Mouse (Mus musculus) cortical plate, adult 2 months (tissue): ENCODE results near the gene Pdzrn4. TPM values are rescaled to one million over a fixed set of nuclear protein-coding genes. Genes with fewer than 3 reads are reported as not detected.

Experiments
- H3K27ac ChIP-seq: fragments of 200-500 bp; 2 replicates; pipeline ENCODE4 v1.5.1; 2012; ENCODE audit warnings: low read length, control low read depth, inconsistent platforms; ENCODE audit not compliant: insufficient read depth
- H3K4me1 ChIP-seq: fragments of 200-500 bp; 2 replicates; pipeline ENCODE4 v1.6.1; 2011; ENCODE audit warnings: low read length; ENCODE audit not compliant: control insufficient read depth, insufficient read depth
- H3K4me3 ChIP-seq: fragments of 200-500 bp; 2 replicates; pipeline ENCODE4 v1.5.1; 2011; ENCODE audit warnings: mild to moderate bottlenecking, low read length, control low read depth; ENCODE audit not compliant: insufficient read depth
- CTCF ChIP-seq: fragments of 200-500 bp; IDR thresholded peaks from 2 replicates; pipeline ENCODE4 v1.5.1; 2011; ENCODE audit warnings: mild to moderate bottlenecking, control low read depth, low read length; ENCODE audit not compliant: insufficient read depth; ENCODE audit errors: extremely low read depth
- POLR2A ChIP-seq: fragments of 200-500 bp; IDR thresholded peaks from 2 replicates; pipeline ENCODE4 v1.6.1; 2011; ENCODE audit warnings: mild to moderate bottlenecking, low read length, control low read depth; ENCODE audit not compliant: insufficient read depth; ENCODE audit errors: extremely low read depth
- polyA plus RNA-seq: library from polyadenylated mRNA; depleted of rRNA; stranded (reverse); fragments of >200 nt; gene quantifications from 2 replicates; pipeline ENCODE4 v1.2.3, GENCODE M21; 2012

Pdzrn4 gene
- polyA plus RNA-seq, 1 experiment = 4.6 TPM

GRCm38 (mm10) chr15:92610866-92611265, 214.2 kb downstream of the Pdzrn4 start:
- TF ChIP-seq CTCF (no peak), POLR2A (no peak)
- Histone ChIP-seq H3K4me1 (no peaks in the 10 kb centered on the region), H3K4me3 (no peak overlapping the region)

GRCm38 (mm10) chr15:92612386-92612785, 215.7 kb downstream of the Pdzrn4 start:
- Histone ChIP-seq H3K4me1 (no peaks in the 10 kb centered on the region), H3K27ac (no peak overlapping the region), H3K4me3 (no peak overlapping the region)
- TF ChIP-seq CTCF (no peak), POLR2A (no peak)

More at GRCm38 (mm10) chr15:92610866-92611265, 214.2 kb downstream of the Pdzrn4 start:
- H3K27ac ChIP-seq = no peak overlapping the region

- H3K27ac ChIP-seq = no peak overlapping the region
- H3K4me1 ChIP-seq = no peaks in the 10 kb centered on the region
- TF ChIP-seq POLR2A (no peak), CTCF (no peak)
- no peak overlapping the region for H3K4me3 ChIP-seq
Observed at GRCm38 (mm10) chr15:92613228-92613627, 216.5 kb downstream of the Pdzrn4 start.

GRCm38 (mm10) chr15:92621731-92622234, 225.1 kb downstream of the Pdzrn4 start:
- Histone ChIP-seq H3K4me3 (no peak overlapping the region), H3K4me1 (peaks cover 6% of the 10 kb centered on the region), H3K27ac (0 out of 2 replicates have a peak overlapping the region, but pooled peaks have one; percentile 48)
- TF ChIP-seq POLR2A = no peak

- Histone ChIP-seq H3K27ac (no peak overlapping the region), H3K4me1 (peaks cover 6% of the 10 kb centered on the region), H3K4me3 (no peak overlapping the region)
- TF ChIP-seq POLR2A (no peak), CTCF (no peak)
Observed at GRCm38 (mm10) chr15:92622323-92622722, 225.6 kb downstream of the Pdzrn4 start.

GRCm38 (mm10) chr15:92629172-92629571, 232.5 kb downstream of the Pdzrn4 start:
- H3K4me3 ChIP-seq = no peak overlapping the region
- TF ChIP-seq POLR2A (no peak), CTCF (no peak)
- H3K4me1 ChIP-seq = no peaks in the 10 kb centered on the region
- H3K27ac ChIP-seq = no peak overlapping the region

GRCm38 (mm10) chr15:92634044-92634610, 237.4 kb downstream of the Pdzrn4 start:
- H3K4me3 ChIP-seq = peak overlapping the region; percentile 27; the same call in 1 of the 2 replicates
- no peaks in the 10 kb centered on the region for H3K4me1 ChIP-seq
- H3K27ac ChIP-seq = no peak overlapping the region
- TF ChIP-seq POLR2A (no peak), CTCF (no peak)

GRCm38 (mm10) chr15:92640212-92641082, 243.8 kb downstream of the Pdzrn4 start:
- Histone ChIP-seq H3K27ac (no peak overlapping the region), H3K4me1 (no peaks in the 10 kb centered on the region), H3K4me3 (no peak overlapping the region)
- TF ChIP-seq POLR2A (no peak), CTCF (no peak)

GRCm38 (mm10) chr15:92671279-92672051, 274.8 kb downstream of the Pdzrn4 start:
- Histone ChIP-seq H3K27ac (no peak overlapping the region), H3K4me1 (no peaks in the 10 kb centered on the region), H3K4me3 (no peak overlapping the region)
- TF ChIP-seq POLR2A = no peak
- no peak for TF ChIP-seq CTCF

GRCm38 (mm10) chr15:92676096-92676495, 279.4 kb downstream of the Pdzrn4 start:
- Histone ChIP-seq H3K27ac (no peak overlapping the region), H3K4me3 (no peak overlapping the region), H3K4me1 (no peaks in the 10 kb centered on the region)
- TF ChIP-seq CTCF = no peak
- no peak for TF ChIP-seq POLR2A
